Mouse (Mus musculus): ENCODE results near the gene Gm3285. TPM values are rescaled to one million over a fixed set of nuclear protein-coding genes. Genes with fewer than 3 reads are reported as not detected.
A peak's percentile ranks its signal among the peaks of the same experiment; 100 is the strongest.

Gm3285 gene
- total RNA-seq, 1 experiment from 2014 or later, result not detected

DNA sequence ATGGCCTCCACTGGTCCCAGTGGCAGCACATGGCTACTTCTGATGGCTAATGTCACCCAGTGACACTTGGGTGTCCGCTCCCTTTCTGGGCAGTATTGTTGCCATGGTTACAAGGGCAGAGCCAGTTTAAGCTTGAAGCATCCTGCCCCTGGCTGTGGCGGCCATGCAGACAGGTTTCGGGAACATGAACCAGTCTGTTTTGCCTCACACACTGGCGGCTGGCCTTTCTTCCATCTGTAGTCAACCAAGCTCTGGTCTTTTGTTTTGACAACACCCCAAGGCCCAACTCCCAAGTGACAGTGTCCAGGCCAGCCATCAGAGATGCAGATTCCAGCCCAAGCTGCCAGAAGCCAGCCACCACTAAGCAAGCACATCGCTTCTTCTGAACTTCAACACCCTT lies 33.8 kb downstream of the Gm3285 start:
- ATAC-seq (replicated peaks; ENCODE audit: low read depth, poor library complexity, severe bottlenecking), result no peak

DNA sequence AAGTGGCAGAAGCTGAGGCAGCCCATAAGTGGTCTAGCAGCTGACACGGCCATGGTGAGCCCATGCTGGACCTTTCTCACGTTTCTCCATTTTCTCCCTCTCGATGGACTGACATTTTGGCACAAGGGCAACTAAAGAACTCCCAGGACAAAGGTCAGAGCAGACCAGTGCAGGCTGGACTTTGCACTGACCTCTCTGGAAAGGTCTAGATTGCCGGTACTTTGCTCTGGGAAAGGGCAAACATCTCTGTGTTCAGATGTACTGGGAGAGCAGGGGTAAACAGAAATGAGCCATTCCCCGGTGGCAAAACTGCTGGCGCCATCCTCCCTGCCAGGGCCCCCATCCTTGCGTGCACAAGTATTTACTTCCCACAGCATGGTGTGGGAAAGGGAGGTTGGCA lies 38.4 kb downstream of the Gm3285 start:
- no peak for ATAC-seq (replicated peaks; ENCODE audit: low read depth, poor library complexity, severe bottlenecking)

DNA sequence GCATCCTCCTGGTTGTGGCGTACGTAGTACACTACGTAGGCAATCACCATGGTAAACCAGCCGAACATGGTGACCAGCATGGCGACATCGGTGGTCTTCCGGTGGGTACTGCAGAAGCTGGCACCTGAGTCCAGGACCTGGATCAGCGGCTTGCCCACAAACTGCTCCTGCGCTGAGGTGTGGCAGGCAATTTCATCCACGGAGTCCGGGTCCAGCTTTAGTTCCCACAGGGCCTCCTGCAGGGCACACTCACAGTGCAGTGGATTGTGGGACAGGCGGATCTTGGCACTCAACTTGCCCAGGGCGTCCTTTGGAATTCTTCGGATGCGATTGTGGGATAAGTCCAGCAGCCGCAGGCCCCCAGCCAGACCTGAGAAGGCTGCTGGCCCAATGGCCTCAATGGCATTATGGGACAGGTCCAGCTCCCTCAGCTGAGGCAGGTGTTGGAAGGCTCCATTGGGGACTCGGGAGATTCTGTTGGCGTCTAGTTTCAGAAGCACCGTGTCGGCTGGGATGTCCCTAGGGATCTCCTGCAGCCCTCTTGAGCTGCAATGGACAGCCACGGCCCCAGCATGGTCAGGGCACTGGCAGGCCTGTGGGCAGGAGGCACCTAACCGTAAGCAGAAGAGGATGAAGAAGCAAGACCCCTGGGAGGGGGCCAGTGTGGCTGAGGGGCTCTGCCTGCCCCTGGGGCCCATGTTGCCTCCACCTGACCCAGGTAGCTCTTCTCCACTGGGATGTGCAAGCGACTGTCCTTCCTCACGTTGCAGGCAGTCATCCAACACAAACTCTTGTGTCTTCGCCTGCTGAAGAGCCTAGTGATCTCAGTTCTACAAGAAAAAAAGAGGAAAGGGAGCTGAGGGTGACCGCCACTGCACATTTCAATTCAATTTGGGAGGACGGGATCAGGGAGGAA lies 39.4 kb downstream of the Gm3285 start:
- ATAC-seq (replicated peaks; ENCODE audit: low read depth, poor library complexity, severe bottlenecking), result no peak

DNA sequence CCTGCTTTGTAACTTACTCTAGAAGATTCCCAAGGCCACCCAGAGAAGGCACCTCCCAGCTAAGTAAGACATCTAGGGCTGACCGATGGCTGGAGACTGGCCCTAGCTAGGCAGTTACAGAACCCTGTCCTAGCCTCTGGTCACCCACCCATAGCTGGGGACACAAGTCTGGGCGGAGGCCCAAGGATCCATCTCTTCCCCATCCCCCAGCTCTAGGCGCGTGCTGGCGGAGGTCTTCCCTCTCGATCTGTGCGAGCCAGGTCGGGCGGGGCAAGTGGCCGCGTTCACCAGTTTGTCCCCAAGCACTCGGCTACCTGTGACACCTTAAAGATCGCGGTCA lies 40.1 kb downstream of the Gm3285 start:
- ATAC-seq (replicated peaks; ENCODE audit: low read depth, poor library complexity, severe bottlenecking), result no peak

DNA sequence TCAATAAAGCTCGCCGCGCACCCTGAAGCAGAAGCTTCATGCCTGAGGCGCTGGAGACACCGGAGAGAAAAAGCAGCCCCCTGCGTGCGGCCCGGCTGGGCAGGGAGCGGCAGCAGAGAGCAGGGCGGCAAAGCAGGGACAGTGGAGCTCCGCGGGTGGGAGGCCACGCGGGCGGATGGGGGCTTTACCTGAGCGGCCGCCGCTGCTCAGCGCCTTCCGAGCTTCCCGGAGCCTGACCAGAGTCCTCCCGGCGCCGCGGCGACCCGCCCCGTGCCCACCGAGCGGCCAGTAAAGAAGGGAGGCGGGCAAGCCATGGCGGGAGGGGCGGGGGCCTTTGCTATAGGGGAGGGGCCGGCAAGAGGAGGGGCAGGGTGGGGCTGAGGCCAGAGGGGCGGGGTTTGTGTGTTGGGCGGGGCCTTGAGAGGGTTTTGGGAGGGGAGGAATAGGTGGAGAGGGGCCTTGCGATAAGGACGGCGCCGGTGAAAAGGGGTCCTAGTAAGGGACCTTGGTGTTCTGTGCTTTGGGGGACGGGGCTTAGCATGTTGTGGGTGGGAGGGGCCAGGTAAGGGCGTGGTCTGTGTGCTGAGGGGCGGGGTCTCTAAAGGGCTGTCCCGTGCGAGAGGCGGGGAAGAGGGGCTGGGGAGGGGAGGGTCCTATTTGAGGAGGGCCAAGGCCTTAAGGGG lies 40.6 kb downstream of the Gm3285 start, which contains the start of gene Lrrc3:
Lrrc3 (minus strand) TSS at position 326 of the 683 bp plus-strand sequence.
- ATAC-seq (replicated peaks; ENCODE audit: low read depth, poor library complexity, severe bottlenecking), result peak; percentile 50

DNA sequence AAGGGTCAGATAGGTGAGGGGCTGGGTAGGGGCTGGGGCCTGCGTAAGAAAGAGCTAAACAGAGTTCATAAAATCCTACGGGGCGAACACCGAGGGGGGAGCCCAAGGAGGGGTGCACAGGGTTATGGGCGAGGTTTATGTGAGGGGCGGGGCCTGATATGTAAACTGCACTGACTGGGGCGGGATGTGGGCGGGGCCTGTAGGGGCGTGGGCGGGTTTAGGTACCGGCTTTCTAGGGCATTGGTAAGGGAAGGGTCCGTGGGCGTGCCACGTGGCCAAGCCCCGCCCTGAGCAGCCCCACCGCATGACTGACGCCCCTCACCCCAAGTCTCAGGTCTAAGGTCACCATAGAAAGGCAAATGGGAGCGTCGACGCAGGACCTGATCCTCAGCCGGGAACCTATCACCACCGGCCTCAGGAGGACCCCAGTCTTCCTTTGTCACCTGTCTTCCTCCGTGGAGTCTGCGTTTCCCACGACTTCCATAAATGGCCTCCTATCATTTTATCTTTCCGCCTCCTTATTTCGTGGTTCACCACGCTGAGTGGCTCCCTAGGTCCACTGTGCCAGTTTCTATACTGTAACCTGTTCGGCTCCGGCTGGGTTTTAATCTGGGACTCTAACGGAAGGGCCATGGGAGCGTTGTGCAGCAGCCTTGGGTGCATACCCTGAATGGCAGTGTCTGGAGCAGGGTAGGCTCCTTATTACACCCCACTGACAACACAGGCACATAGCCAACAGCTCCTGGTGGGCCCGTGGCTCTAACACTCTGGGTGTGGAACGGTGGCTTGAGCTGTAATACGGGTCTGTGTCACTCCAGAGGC lies 41.3 kb downstream of the Gm3285 start:
- peak; percentile 53 for ATAC-seq (replicated peaks; ENCODE audit: low read depth, poor library complexity, severe bottlenecking)

Other genes with a start within 250 kb of the Gm3285 start
- 27.0 and 37.2 TPM in 2 replicates for gene Ube2g2, start 239.7 kb upstream of the Gm3285 start, total RNA-seq (2017)
- 0.87 and 1.2 TPM in 2 replicates for gene Tspear, start 175.4 kb upstream of the Gm3285 start, total RNA-seq (2017)
- gene Gm19402, start 171.2 kb upstream of the Gm3285 start, total RNA-seq (2017), result not detected in 2 replicates
- gene Gm9508, start 164.7 kb upstream of the Gm3285 start, total RNA-seq (2017), result not detected in 2 replicates
- gene Gm10272, start 155.3 kb upstream of the Gm3285 start, total RNA-seq (2017), result not detected in 2 replicates
- gene Gm10024, start 150.5 kb upstream of the Gm3285 start, total RNA-seq (2017), result not detected in 2 replicates
- gene Gm10142, start 146.2 kb upstream of the Gm3285 start, total RNA-seq (2017), result not detected in 2 replicates
- gene Krtap12-1, start 141.4 kb upstream of the Gm3285 start, total RNA-seq (2017), result not detected in 2 replicates
- not detected in 2 replicates for gene Gm10100, start 135.5 kb upstream of the Gm3285 start, total RNA-seq (2017)
- not detected in 2 replicates for gene Gm18596, start 119.3 kb upstream of the Gm3285 start, total RNA-seq (2017)
- not detected in 2 replicates for gene Gm9736, start 110.6 kb upstream of the Gm3285 start, total RNA-seq (2017)
- gene Gm3233, start 102.3 kb upstream of the Gm3285 start, total RNA-seq (2017), result not detected in 2 replicates
- not detected in 2 replicates for gene Gm3238, start 90.7 kb upstream of the Gm3285 start, total RNA-seq (2017)
- gene Gm7138, start 85.0 kb upstream of the Gm3285 start, total RNA-seq (2017), result not detected in 2 replicates
- gene Gm3250, start 79.4 kb upstream of the Gm3285 start, total RNA-seq (2017), result not detected in 2 replicates
- gene Gm7137, start 73.8 kb upstream of the Gm3285 start, total RNA-seq (2017), result not detected in 2 replicates
- gene Gm9639, start 66.9 kb upstream of the Gm3285 start, total RNA-seq (2017), result not detected in 2 replicates
- not detected in 2 replicates for gene Gm19668, start 62.8 kb upstream of the Gm3285 start, total RNA-seq (2017)
- gene Gm9507, start 50.1 kb upstream of the Gm3285 start, total RNA-seq (2017), result not detected in 2 replicates
- not detected in 2 replicates for gene Gm2696, start 47.3 kb upstream of the Gm3285 start, total RNA-seq (2017)
- gene Krtap10-4, start 34.9 kb upstream of the Gm3285 start, total RNA-seq (2017), result not detected in 2 replicates
- gene Krtap10-10, start 26.0 kb upstream of the Gm3285 start, total RNA-seq (2017), result not detected in 2 replicates
- not detected in 2 replicates for gene Gm36176, start 15.2 kb upstream of the Gm3285 start, total RNA-seq (2017)
- not detected in 2 replicates for gene Gm10318, start 9.1 kb upstream of the Gm3285 start, total RNA-seq (2017)
- gene Lrrc3, start 40.6 kb downstream of the Gm3285 start, total RNA-seq (2017), result 0.23 TPM in 1 of 2 replicates, not detected in the other
- 1.4 and 4.2 TPM in 2 replicates for gene Trpm2, start 108.6 kb downstream of the Gm3285 start, total RNA-seq (2017)
- 10.5 and 12.6 TPM in 2 replicates for gene 1810043G02Rik, start 116.5 kb downstream of the Gm3285 start, total RNA-seq (2017)
- gene Pfkl, start 148.1 kb downstream of the Gm3285 start, total RNA-seq (2017), result 42.8 and 43.8 TPM in 2 replicates
- gene Dnmt3l, start 180.0 kb downstream of the Gm3285 start, total RNA-seq (2017), result 0.87 TPM in 1 of 2 replicates, not detected in the other
- not detected in 2 replicates for gene Aire, start 181.6 kb downstream of the Gm3285 start, total RNA-seq (2017)
- 0.73 and 1.0 TPM in 2 replicates for gene Icosl, start 207.3 kb downstream of the Gm3285 start, total RNA-seq (2017)

Data from common myeloid progenitor, adult 5-6 weeks (primary cell).